Mouse (Mus musculus): ENCODE data around the gene Mss51. TPM values are rescaled to one million over a fixed set of nuclear protein-coding genes. Genes with fewer than 3 reads are reported as not detected.

Mss51 gene
- total RNA-seq, 1 experiment, result 1.1 TPM

DNA sequence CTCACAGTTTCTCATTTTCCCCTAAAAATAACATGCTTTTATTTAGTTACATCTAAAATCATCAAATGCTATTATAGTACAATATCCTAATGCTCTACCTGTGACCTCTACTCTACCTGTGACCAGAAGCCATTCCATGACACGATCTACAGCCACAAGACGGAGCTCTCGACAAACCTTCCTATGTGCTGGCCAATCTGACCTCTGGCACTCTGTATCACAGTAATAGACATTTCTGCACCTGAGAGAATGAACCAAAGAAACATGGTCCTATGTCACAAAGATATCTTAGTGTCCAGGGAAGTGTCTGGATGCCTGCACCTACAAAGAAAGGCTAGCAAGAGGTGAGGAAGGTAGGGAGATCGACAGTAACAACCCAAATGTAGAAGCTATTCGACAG is 10.7 kb downstream of the Mss51 start:
- no peak for TF ChIP-seq ZNF384 (IDR thresholded peaks at IDR 0.05; ENCODE audit: low read depth, low read length)
- no peak for TF ChIP-seq MAFK (IDR thresholded peaks at IDR 0.05; ENCODE audit: insufficient read depth, low read depth, low read length)
- TF ChIP-seq ZC3H11A (IDR thresholded peaks at IDR 0.05; ENCODE audit: borderline replicate concordance, low read depth, low read length), result no peak
- no peak for TF ChIP-seq CHD2 (IDR thresholded peaks at IDR 0.05; ENCODE audit: low read depth, low read length)
- no peak for TF ChIP-seq HCFC1 (IDR thresholded peaks at IDR 0.05; ENCODE audit: borderline replicate concordance, insufficient read depth, low read length)
- no peak for DNase-seq (ENCODE audit: low read depth, low spot score)
- no peak overlapping the region for H3K27ac ChIP-seq (ENCODE audit: insufficient read depth, low read depth, low read length, poor library complexity, severe bottlenecking)
- in situ Hi-C loops (cut with MboI; ENCODE audit: low sequenced_read_pairs in 2 of 2, unreplicated experiment in 2 of 2), result loop anchor here in 1 of 2 experiments (25.0 kb wide), 1 partner anchor 99 kb away; the partner anchor contains the start of genes Dnajc9 and Mrps16
- H3K36me3 ChIP-seq (ENCODE audit: control insufficient read depth, insufficient read depth, low read length, poor library complexity, severe bottlenecking), result no peaks in the 10 kb centered on the region; the same call in 1 of the 2 replicates
- H3K4me1 ChIP-seq (ENCODE audit: control insufficient read depth in 2 of 2, insufficient read depth in 2 of 2, low read length in 2 of 2, poor library complexity in 1 of 2), result peaks cover 0 to 2% of the 10 kb centered on the region in 2 experiments; a peak in 2 of 4 replicates
- no peak overlapping the region for H3K4me3 ChIP-seq (ENCODE audit: insufficient read depth in 1 of 2, low read depth in 1 of 2, low read length in 2 of 2, poor library complexity in 1 of 2, severe bottlenecking in 1 of 2)
- H3K9ac ChIP-seq (ENCODE audit: insufficient read depth, low read depth, low read length, poor library complexity, severe bottlenecking), result no peak overlapping the region
- no peaks in the 10 kb centered on the region for H3K9me3 ChIP-seq (ENCODE audit: control insufficient read depth, insufficient read depth, low read depth, low read length)

DNA sequence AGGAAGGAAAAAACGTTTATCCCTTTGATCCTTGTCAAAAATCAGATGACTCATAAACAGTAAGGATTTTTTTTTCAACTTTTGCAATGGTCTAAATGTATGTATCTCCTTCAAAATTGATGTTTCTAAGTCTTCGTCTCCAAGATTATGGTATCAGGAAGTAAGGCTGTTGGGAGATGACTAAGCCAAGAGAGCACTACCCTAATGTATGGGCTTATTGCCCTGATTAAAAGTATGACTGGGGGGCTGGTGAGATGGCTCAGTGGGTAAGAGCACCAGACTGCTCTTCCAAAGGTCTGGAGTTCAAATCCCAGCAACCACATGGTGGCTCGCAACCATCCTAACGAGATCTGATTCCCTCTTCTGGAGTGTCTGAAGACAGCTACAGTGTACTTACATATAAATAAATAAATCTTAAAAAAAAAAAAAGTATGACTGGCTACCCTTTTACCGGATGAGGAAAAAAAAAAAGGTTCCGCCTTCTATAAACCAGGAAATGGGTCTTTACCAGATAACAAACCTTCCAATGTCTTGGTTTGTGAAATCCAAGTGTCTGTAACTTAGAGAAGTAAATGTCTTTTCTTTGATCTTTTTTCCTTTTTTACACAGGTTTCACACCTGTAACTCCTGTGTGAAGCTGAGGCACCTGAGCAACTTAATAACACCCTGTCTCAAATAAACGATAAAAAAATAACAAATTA is 14.5 kb downstream of the Mss51 start:
- in situ Hi-C loops (cut with MboI; ENCODE audit: low sequenced_read_pairs in 2 of 2, unreplicated experiment in 2 of 2), result loop anchor here in 1 of 2 experiments (25.0 kb wide), 1 partner anchor 95 kb away; the partner anchor contains the start of genes Dnajc9 and Mrps16
- Histone ChIP-seq H3K4me3 (ENCODE audit: insufficient read depth in 1 of 2, low read depth in 1 of 2, low read length in 2 of 2, poor library complexity in 1 of 2, severe bottlenecking in 1 of 2) (no peak overlapping the region), H3K36me3 (ENCODE audit: control insufficient read depth, insufficient read depth, low read length, poor library complexity, severe bottlenecking) (no peaks in the 10 kb centered on the region; the same call in 1 of the 2 replicates), H3K9me3 (ENCODE audit: control insufficient read depth, insufficient read depth, low read depth, low read length) (no peaks in the 10 kb centered on the region), H3K4me1 (ENCODE audit: control insufficient read depth in 2 of 2, insufficient read depth in 2 of 2, low read length in 2 of 2, poor library complexity in 1 of 2) (peaks cover 6 to 13% of the 10 kb centered on the region in 2 experiments; a peak in 3 of 4 replicates), H3K27ac (ENCODE audit: insufficient read depth, low read depth, low read length, poor library complexity, severe bottlenecking) (no peak overlapping the region), H3K9ac (ENCODE audit: insufficient read depth, low read depth, low read length, poor library complexity, severe bottlenecking) (no peak overlapping the region)
- TF ChIP-seq CHD2 (IDR thresholded peaks at IDR 0.05; ENCODE audit: low read depth, low read length), result no peak
- no peak for TF ChIP-seq ZNF384 (IDR thresholded peaks at IDR 0.05; ENCODE audit: low read depth, low read length)
- TF ChIP-seq MAFK (IDR thresholded peaks at IDR 0.05; ENCODE audit: insufficient read depth, low read depth, low read length), result no peak
- TF ChIP-seq HCFC1 (IDR thresholded peaks at IDR 0.05; ENCODE audit: borderline replicate concordance, insufficient read depth, low read length), result no peak
- no peak for TF ChIP-seq ZC3H11A (IDR thresholded peaks at IDR 0.05; ENCODE audit: borderline replicate concordance, low read depth, low read length)
- DNase-seq (ENCODE audit: low read depth, low spot score), result no peak

DNA sequence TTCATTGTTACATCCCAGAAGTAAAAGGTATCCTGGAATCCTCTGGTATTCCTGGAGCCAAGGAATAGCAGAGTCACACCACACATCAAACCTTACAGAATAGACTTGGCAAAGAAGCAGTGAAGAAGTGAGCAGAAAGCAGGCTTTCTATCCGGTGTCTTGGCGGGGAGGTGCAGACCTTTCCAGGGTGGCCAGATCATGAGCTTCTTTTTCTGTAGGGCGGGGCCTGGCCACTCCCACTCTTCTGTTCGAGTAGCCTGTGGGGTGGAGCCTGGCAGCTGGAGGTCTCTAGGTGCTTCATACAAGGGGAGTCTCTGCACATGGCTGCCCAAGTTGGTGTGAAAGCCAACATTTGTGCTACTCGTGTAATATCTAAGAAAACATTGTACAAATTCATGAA is 15.5 kb downstream of the Mss51 start:
- no peak for TF ChIP-seq HCFC1 (IDR thresholded peaks at IDR 0.05; ENCODE audit: borderline replicate concordance, insufficient read depth, low read length)
- Histone ChIP-seq H3K27ac (ENCODE audit: insufficient read depth, low read depth, low read length, poor library complexity, severe bottlenecking) (no peak overlapping the region), H3K36me3 (ENCODE audit: control insufficient read depth, insufficient read depth, low read length, poor library complexity, severe bottlenecking) (no peaks in the 10 kb centered on the region), H3K9ac (ENCODE audit: insufficient read depth, low read depth, low read length, poor library complexity, severe bottlenecking) (no peak overlapping the region), H3K4me3 (ENCODE audit: insufficient read depth in 1 of 2, low read depth in 1 of 2, low read length in 2 of 2, poor library complexity in 1 of 2, severe bottlenecking in 1 of 2) (no peak overlapping the region), H3K4me1 (ENCODE audit: control insufficient read depth in 2 of 2, insufficient read depth in 2 of 2, low read length in 2 of 2, poor library complexity in 1 of 2) (peaks cover 9 to 14% of the 10 kb centered on the region in 2 experiments; a peak in 3 of 4 replicates), H3K9me3 (ENCODE audit: control insufficient read depth, insufficient read depth, low read depth, low read length) (no peaks in the 10 kb centered on the region)
- in situ Hi-C loops (cut with MboI; ENCODE audit: low sequenced_read_pairs in 2 of 2, unreplicated experiment in 2 of 2), result loop anchor here in 1 of 2 experiments (25.0 kb wide), 1 partner anchor 94 kb away; the partner anchor contains the start of genes Dnajc9 and Mrps16
- DNase-seq (ENCODE audit: low read depth, low spot score), result peak; percentile 60

DNA sequence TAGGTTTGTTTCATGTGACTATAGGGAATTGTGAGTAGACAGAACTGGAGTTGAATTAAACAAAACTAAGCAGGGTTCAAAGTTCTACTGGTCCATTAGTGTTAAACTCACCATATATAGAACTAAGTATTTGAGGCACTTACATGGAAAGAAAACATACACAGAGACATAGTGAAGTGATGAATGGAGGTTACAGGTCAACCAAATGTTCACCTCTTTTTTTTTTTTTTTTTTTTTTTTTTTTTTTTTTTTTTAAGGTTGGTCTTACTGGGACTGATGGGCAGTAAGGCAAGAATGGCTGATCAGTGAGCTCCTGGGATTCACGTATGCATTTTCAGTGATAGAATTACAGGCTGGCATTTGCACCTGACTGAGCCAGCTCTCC is 16.5 kb downstream of the Mss51 start:
- TF ChIP-seq ZNF384 (IDR thresholded peaks at IDR 0.05; ENCODE audit: low read depth, low read length) (peak; percentile 81), HCFC1 (IDR thresholded peaks at IDR 0.05; ENCODE audit: borderline replicate concordance, insufficient read depth, low read length) (no peak), ZC3H11A (IDR thresholded peaks at IDR 0.05; ENCODE audit: borderline replicate concordance, low read depth, low read length) (no peak)
- Histone ChIP-seq H3K4me3 (ENCODE audit: insufficient read depth in 1 of 2, low read depth in 1 of 2, low read length in 2 of 2, poor library complexity in 1 of 2, severe bottlenecking in 1 of 2) (peak overlapping the region in 1 of 2 experiments; percentile 86; a peak in 2 of 4 replicates), H3K4me1 (ENCODE audit: control insufficient read depth in 2 of 2, insufficient read depth in 2 of 2, low read length in 2 of 2, poor library complexity in 1 of 2) (peaks cover 9 to 14% of the 10 kb centered on the region in 2 experiments; a peak in 3 of 4 replicates), H3K9me3 (ENCODE audit: control insufficient read depth, insufficient read depth, low read depth, low read length) (no peaks in the 10 kb centered on the region), H3K36me3 (ENCODE audit: control insufficient read depth, insufficient read depth, low read length, poor library complexity, severe bottlenecking) (no peaks in the 10 kb centered on the region), H3K9ac (ENCODE audit: insufficient read depth, low read depth, low read length, poor library complexity, severe bottlenecking) (no peak overlapping the region), H3K27ac (ENCODE audit: insufficient read depth, low read depth, low read length, poor library complexity, severe bottlenecking) (no peak overlapping the region)
- DNase-seq (ENCODE audit: low read depth, low spot score), result no peak
- in situ Hi-C loops (cut with MboI; ENCODE audit: low sequenced_read_pairs in 2 of 2, unreplicated experiment in 2 of 2), result loop anchor here in 1 of 2 experiments (25.0 kb wide), 1 partner anchor 93 kb away; the partner anchor contains the start of genes Dnajc9 and Mrps16
